Mouse (Mus musculus): Measurements from ENCODE around the gene Thpo.

DNA sequence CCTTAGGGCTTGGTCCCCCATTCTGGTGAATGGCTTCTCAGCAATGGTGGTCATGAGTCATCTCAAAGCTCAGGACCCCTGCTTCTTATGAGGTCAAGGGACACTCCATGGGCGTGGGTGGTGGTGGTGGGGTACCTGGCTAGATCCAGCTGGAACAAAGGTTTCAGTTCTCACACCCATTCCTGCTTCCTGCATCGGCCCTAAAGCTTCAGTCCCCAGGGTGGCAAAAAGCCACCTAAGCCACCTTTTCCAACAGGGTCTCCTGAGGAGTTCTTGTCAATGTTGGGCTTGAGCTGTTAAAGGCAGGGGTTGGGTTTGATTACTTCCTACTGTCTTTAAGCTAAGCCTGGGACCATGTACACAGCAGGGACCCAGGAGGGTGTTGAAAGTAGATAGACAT is 19.1 kb downstream of the Thpo start:
- TF ChIP-seq CTCF (IDR thresholded peaks at IDR 0.05; ENCODE audit: borderline replicate concordance, insufficient read depth, low read depth, low read length): no peak
- no peak for TF ChIP-seq POLR2A (IDR thresholded peaks at IDR 0.05; ENCODE audit: borderline replicate concordance, insufficient read depth, low read length)
